Mouse (Mus musculus) liver, embryonic 14.5 days (tissue): ENCODE data around the gene Rimbp2.

Experiments
- CTCF ChIP-seq: IDR thresholded peaks from 2 replicates; pipeline ENCODE4 v1.5.1; 2016; ENCODE audit warnings: antibody characterized with exemption, low read depth, control low read depth
- EP300 ChIP-seq: IDR thresholded peaks from 2 replicates; pipeline ENCODE4 v1.6.1; 2016; ENCODE audit warnings: antibody characterized with exemption, low read depth

DNA sequence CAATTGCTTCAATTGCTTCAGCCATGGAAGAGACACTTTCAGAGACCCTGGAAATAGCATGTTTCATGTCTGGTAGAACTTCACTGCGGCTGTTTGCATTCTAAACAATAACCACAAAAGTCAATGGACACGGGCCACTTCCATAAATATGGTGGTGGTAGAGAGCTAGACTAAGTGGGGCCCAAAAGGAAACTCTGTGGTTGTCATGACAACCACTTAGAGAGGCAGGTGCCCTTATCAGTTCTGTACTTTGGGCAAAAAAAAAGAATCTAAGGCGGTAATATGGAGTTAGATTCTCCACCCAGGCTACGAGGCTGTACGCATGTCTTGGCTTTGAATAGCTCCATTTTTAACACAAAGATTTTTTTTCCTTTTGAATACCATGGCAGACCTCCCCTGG is 86.5 kb downstream of the Rimbp2 start:
- TF ChIP-seq EP300 (no peak), CTCF (no peak)
